Mouse (Mus musculus): ENCODE results near the gene Rab3gap2.

Gene Rab3gap2

GRCm38 (mm10) chr1:185203909-185204661 is at the start of gene Rab3gap2:
TSS of gene Rab3gap2 (plus strand) at chr1:185204117.
- peak; percentile 93 for ATAC-seq (ENCODE audit: insufficient number of reproducible peaks, low FRiP score, low TSS enrichment)

GRCm38 (mm10) chr1:185173641-185174040 is 30.3 kb upstream of the Rab3gap2 start:
- ATAC-seq (ENCODE audit: insufficient number of reproducible peaks, low FRiP score, low TSS enrichment) = no peak

GRCm38 (mm10) chr1:185177860-185178259 is 26.1 kb upstream of the Rab3gap2 start:
- no peak for ATAC-seq (ENCODE audit: insufficient number of reproducible peaks, low FRiP score, low TSS enrichment)

GRCm38 (mm10) chr1:185183591-185184330 is 20.2 kb upstream of the Rab3gap2 start:
- no peak for ATAC-seq (ENCODE audit: insufficient number of reproducible peaks, low FRiP score, low TSS enrichment)

GRCm38 (mm10) chr1:185185556-185185955 is 18.4 kb upstream of the Rab3gap2 start:
- no peak for ATAC-seq (ENCODE audit: insufficient number of reproducible peaks, low FRiP score, low TSS enrichment)

- 0 out of 2 replicates have a peak, but pooled peaks have one; percentile 45 for ATAC-seq (ENCODE audit: insufficient number of reproducible peaks, low FRiP score, low TSS enrichment)
These were observed 16.7 kb upstream of the Rab3gap2 start for GRCm38 (mm10) chr1:185187135-185187785.

GRCm38 (mm10) chr1:185189901-185190300 is 14.0 kb upstream of the Rab3gap2 start:
- no peak for ATAC-seq (ENCODE audit: insufficient number of reproducible peaks, low FRiP score, low TSS enrichment)

GRCm38 (mm10) chr1:185192087-185192486 is 11.8 kb upstream of the Rab3gap2 start:
- ATAC-seq (ENCODE audit: insufficient number of reproducible peaks, low FRiP score, low TSS enrichment) = no peak

GRCm38 (mm10) chr1:185193509-185193908 is 10.4 kb upstream of the Rab3gap2 start:
- ATAC-seq (ENCODE audit: insufficient number of reproducible peaks, low FRiP score, low TSS enrichment) = peak; percentile 42; the same call in 1 of the 2 replicates

GRCm38 (mm10) chr1:185196323-185196722 is 7.6 kb upstream of the Rab3gap2 start:
- no peak for ATAC-seq (ENCODE audit: insufficient number of reproducible peaks, low FRiP score, low TSS enrichment)

- no peak for ATAC-seq (ENCODE audit: insufficient number of reproducible peaks, low FRiP score, low TSS enrichment)
These were observed 3.1 kb upstream of the Rab3gap2 start for GRCm38 (mm10) chr1:185200571-185201395.

GRCm38 (mm10) chr1:185201994-185202393 is 1.9 kb upstream of the Rab3gap2 start:
- ATAC-seq (ENCODE audit: insufficient number of reproducible peaks, low FRiP score, low TSS enrichment) = no peak

GRCm38 (mm10) chr1:185203196-185203908 is 565 bp upstream of the Rab3gap2 start:
- ATAC-seq (ENCODE audit: insufficient number of reproducible peaks, low FRiP score, low TSS enrichment) = peak; percentile 2; the same call in 1 of the 2 replicates

- no peak for ATAC-seq (ENCODE audit: insufficient number of reproducible peaks, low FRiP score, low TSS enrichment)
These were observed 1.2 kb downstream of the Rab3gap2 start for GRCm38 (mm10) chr1:185205090-185205489.

GRCm38 (mm10) chr1:185207851-185208595 is 4.1 kb downstream of the Rab3gap2 start:
- no peak for ATAC-seq (ENCODE audit: insufficient number of reproducible peaks, low FRiP score, low TSS enrichment)

- no peak for ATAC-seq (ENCODE audit: insufficient number of reproducible peaks, low FRiP score, low TSS enrichment)
These were observed 4.8 kb downstream of the Rab3gap2 start for GRCm38 (mm10) chr1:185208766-185209165.

GRCm38 (mm10) chr1:185209641-185210176 is 5.8 kb downstream of the Rab3gap2 start:
- no peak for ATAC-seq (ENCODE audit: insufficient number of reproducible peaks, low FRiP score, low TSS enrichment)

- ATAC-seq (ENCODE audit: insufficient number of reproducible peaks, low FRiP score, low TSS enrichment) = no peak
These were observed 12.4 kb downstream of the Rab3gap2 start for GRCm38 (mm10) chr1:185216360-185216759.

GRCm38 (mm10) chr1:185216762-185217161 is 12.8 kb downstream of the Rab3gap2 start:
- ATAC-seq (ENCODE audit: insufficient number of reproducible peaks, low FRiP score, low TSS enrichment) = no peak

Measured in cerebellum, adult (tissue).